Mouse (Mus musculus): ENCODE data around the gene Agbl3.

- TF ChIP-seq CTCF (IDR thresholded peaks at IDR 0.05; ENCODE audit: borderline replicate concordance, insufficient read depth, low read depth, low read length), result peak; percentile 55; the same call in 1 of the 2 replicates
- TF ChIP-seq POLR2A (IDR thresholded peaks at IDR 0.05; ENCODE audit: borderline replicate concordance, insufficient read depth, low read length), result no peak
Observed at GRCm38 (mm10) chr6:34879911-34880475, 99.8 kb downstream of the Agbl3 start.

Measured in cerebellum, adult 2 months (tissue).